In genomic region chr4:142617676-142618075, GRCm38 (mm10) we compare ENCODE assay signal across 11 mouse cellular contexts.
A peak's percentile ranks its signal among the peaks of the same experiment; 100 is the strongest.
DNase-seq lines count a peak whose midpoint lies in the region; ATAC-seq and TF ChIP-seq lines count a peak whose summit lies in the region.
"Had no signal": no experiment of that assay in that cellular context is flagged by ENCODE, and none has a peak within 500 bp of the region (broad histone marks: within the 10 kb centered on the region; RNA-seq: fewer than 3 reads in every experiment).

No protein-coding gene starts in this region.

- H3K9ac ChIP-seq in forebrain, embryonic 14.5 days (ENCODE audit: low read length): no peak overlapping the region
- no peak overlapping the region for H3K9ac ChIP-seq in forebrain, embryonic 15.5 days (replicated peaks)
- H3K9ac ChIP-seq in ES-E14 (ENCODE audit: insufficient read depth, low read depth, low read length, poor library complexity, severe bottlenecking): no peak overlapping the region
- no peak overlapping the region for H3K9ac ChIP-seq in embryonic facial prominence, embryonic 11.5 days (replicated peaks; ENCODE audit: low read length)
- H3K9ac ChIP-seq: heart, embryonic 12.5 days; limb, embryonic 13.5 days had no signal

- intact Hi-C loops in left cerebral cortex, postnatal 14 days (cut with DNase I): no loop called here

- WGBS in forebrain, embryonic 14.5 days: 67% methylated on average over 5 of the region's 5 CpGs
- 65% methylated on average over 5 of the region's 5 CpGs for WGBS in forebrain, embryonic 15.5 days
- 65% methylated on average over 5 of the region's 5 CpGs for WGBS in embryonic facial prominence, embryonic 11.5 days

- peak; percentile 41 for DNase-seq in forebrain, embryonic 14.5 days (ENCODE audit: low spot score)
- peak; percentile 26 to 39 for DNase-seq in left cerebral cortex, postnatal 14 days (ENCODE audit: low spot score in 2 of 2)
- DNase-seq in left cerebral cortex, adult 8-10 months (ENCODE audit: low spot score in 2 of 2): no peak
- peak; percentile 59 for DNase-seq in ES-E14 (ENCODE audit: low read depth, low spot score)
- DNase-seq in embryonic facial prominence, embryonic 11.5 days (ENCODE audit: low spot score): peak; percentile 57

- no peaks in the 10 kb centered on the region for H3K36me3 ChIP-seq in forebrain, embryonic 14.5 days (ENCODE audit: control insufficient read depth, insufficient read depth, low read length)
- H3K36me3 ChIP-seq in forebrain, embryonic 15.5 days: no peaks in the 10 kb centered on the region
- H3K36me3 ChIP-seq in ES-E14 (ENCODE audit: control insufficient read depth, insufficient read depth, low read length, poor library complexity, severe bottlenecking): no peaks in the 10 kb centered on the region
- no peaks in the 10 kb centered on the region for H3K36me3 ChIP-seq in embryonic facial prominence, embryonic 11.5 days (replicated peaks; ENCODE audit: control insufficient read depth, insufficient read depth, low read depth, low read length)
- H3K36me3 ChIP-seq: G1E; heart, embryonic 12.5 days; limb, embryonic 13.5 days had no signal

- H3K4me1 ChIP-seq in forebrain, embryonic 14.5 days (ENCODE audit: control insufficient read depth, insufficient read depth, low read length): 0 out of 2 replicates have a peak, but pooled peaks cover 5% of the 10 kb centered on the region
- no peaks in the 10 kb centered on the region for H3K4me1 ChIP-seq in forebrain, embryonic 15.5 days
- no peaks in the 10 kb centered on the region for H3K4me1 ChIP-seq in ES-E14 (ENCODE audit: control insufficient read depth in 2 of 2, insufficient read depth in 2 of 2, low read length in 2 of 2, poor library complexity in 1 of 2)
- peaks cover 7% of the 10 kb centered on the region; the same call in 1 of the 2 replicates for H3K4me1 ChIP-seq in embryonic facial prominence, embryonic 11.5 days (ENCODE audit: control insufficient read depth, insufficient read depth, low read length)
- H3K4me1 ChIP-seq: heart, embryonic 12.5 days had no signal

- H3K4me2 ChIP-seq in forebrain, embryonic 14.5 days (ENCODE audit: low read length): no peak overlapping the region
- H3K4me2 ChIP-seq in forebrain, embryonic 15.5 days (replicated peaks): no peak overlapping the region
- H3K4me2 ChIP-seq in embryonic facial prominence, embryonic 11.5 days (ENCODE audit: low read depth, low read length): no peak overlapping the region
- H3K4me2 ChIP-seq: heart, embryonic 12.5 days; limb, embryonic 13.5 days had no signal

- no peaks in the 10 kb centered on the region for H3K27me3 ChIP-seq in forebrain, embryonic 14.5 days (replicated peaks; ENCODE audit: control insufficient read depth, insufficient read depth, low read length)
- H3K27me3 ChIP-seq in forebrain, embryonic 15.5 days: no peaks in the 10 kb centered on the region
- no peaks in the 10 kb centered on the region for H3K27me3 ChIP-seq in embryonic facial prominence, embryonic 11.5 days (ENCODE audit: control insufficient read depth, insufficient read depth, low read length)
- H3K27me3 ChIP-seq: limb, embryonic 13.5 days had no signal

- ATAC-seq in forebrain, embryonic 14.5 days: no peak
- no peak for ATAC-seq in forebrain, embryonic 15.5 days (replicated peaks)
- no peak for ATAC-seq in embryonic facial prominence, embryonic 11.5 days (replicated peaks; ENCODE audit: insufficient number of reproducible peaks, low FRiP score, low TSS enrichment, low read depth)
- ATAC-seq in granulocyte monocyte progenitor cell, adult 5-6 weeks (replicated peaks; ENCODE audit: poor library complexity, severe bottlenecking): no peak
- ATAC-seq in inflammation-experienced regulatory T-cells, adult 6 months: no peak

- no peak overlapping the region for H3K27ac ChIP-seq in forebrain, embryonic 14.5 days (ENCODE audit: low read depth, low read length)
- H3K27ac ChIP-seq in forebrain, embryonic 15.5 days (replicated peaks): no peak overlapping the region
- H3K27ac ChIP-seq in ES-E14 (ENCODE audit: insufficient read depth, low read depth, low read length, poor library complexity, severe bottlenecking): no peak overlapping the region
- no peak overlapping the region for H3K27ac ChIP-seq in embryonic facial prominence, embryonic 11.5 days (replicated peaks; ENCODE audit: low read depth, low read length)
- H3K27ac ChIP-seq: limb, embryonic 13.5 days had no signal

- H3K9me3 ChIP-seq in forebrain, embryonic 14.5 days (replicated peaks; ENCODE audit: control insufficient read depth, low read length): no peaks in the 10 kb centered on the region
- no peaks in the 10 kb centered on the region for H3K9me3 ChIP-seq in forebrain, embryonic 15.5 days
- H3K9me3 ChIP-seq in ES-E14 (ENCODE audit: control insufficient read depth, insufficient read depth, low read depth, low read length): no peaks in the 10 kb centered on the region; the same call in 1 of the 2 replicates
- no peaks in the 10 kb centered on the region for H3K9me3 ChIP-seq in embryonic facial prominence, embryonic 11.5 days (replicated peaks; ENCODE audit: control insufficient read depth, low read length)
- H3K9me3 ChIP-seq: limb, embryonic 13.5 days had no signal

- in situ Hi-C loops in ES-E14 (cut with MboI; ENCODE audit: low sequenced_read_pairs in 2 of 2, unreplicated experiment in 2 of 2): no loop called here

- no peak overlapping the region for H3K4me3 ChIP-seq in forebrain, embryonic 14.5 days (ENCODE audit: low read depth, low read length)
- no peak overlapping the region for H3K4me3 ChIP-seq in forebrain, embryonic 15.5 days
- H3K4me3 ChIP-seq in ES-E14 (ENCODE audit: insufficient read depth in 1 of 2, low read depth in 1 of 2, low read length in 2 of 2, poor library complexity in 1 of 2, severe bottlenecking in 1 of 2): no peak overlapping the region
- no peak overlapping the region for H3K4me3 ChIP-seq in embryonic facial prominence, embryonic 11.5 days (ENCODE audit: low read depth, low read length)
- H3K4me3 ChIP-seq: heart, embryonic 12.5 days; limb, embryonic 13.5 days had no signal

TF ChIP-seq in ES-E14, 5 proteins besides CTCF, POLR2A, EP300 and RAD21:
- TF ChIP-seq ZNF384 (IDR thresholded peaks at IDR 0.05; ENCODE audit: low read depth, low read length) (no peak), CHD2 (IDR thresholded peaks at IDR 0.05; ENCODE audit: low read depth, low read length) (no peak), ZC3H11A (IDR thresholded peaks at IDR 0.05; ENCODE audit: borderline replicate concordance, low read depth, low read length) (peak; percentile 89), MAFK (IDR thresholded peaks at IDR 0.05; ENCODE audit: insufficient read depth, low read depth, low read length) (no peak), HCFC1 (IDR thresholded peaks at IDR 0.05; ENCODE audit: borderline replicate concordance, insufficient read depth, low read length) (no peak)

Comparison
In these comparisons a context has a peak if more than half of its experiments do, and no peak if none do; other contexts are left out.
1. DNase-seq: peak in forebrain, embryonic 14.5 days (single experiment), left cerebral cortex, postnatal 14 days (2 of 2), ES-E14 (single experiment) and embryonic facial prominence, embryonic 11.5 days (single experiment); none in left cerebral cortex, adult 8-10 months (0 of 2).